Mouse (Mus musculus): ENCODE results near the gene Tle3. TPM values are rescaled to one million over a fixed set of nuclear protein-coding genes. Genes with fewer than 3 reads are reported as not detected.

Gene Tle3
- polyA plus RNA-seq, 2 experiments: 2.9 to 4.6 TPM

DNA sequence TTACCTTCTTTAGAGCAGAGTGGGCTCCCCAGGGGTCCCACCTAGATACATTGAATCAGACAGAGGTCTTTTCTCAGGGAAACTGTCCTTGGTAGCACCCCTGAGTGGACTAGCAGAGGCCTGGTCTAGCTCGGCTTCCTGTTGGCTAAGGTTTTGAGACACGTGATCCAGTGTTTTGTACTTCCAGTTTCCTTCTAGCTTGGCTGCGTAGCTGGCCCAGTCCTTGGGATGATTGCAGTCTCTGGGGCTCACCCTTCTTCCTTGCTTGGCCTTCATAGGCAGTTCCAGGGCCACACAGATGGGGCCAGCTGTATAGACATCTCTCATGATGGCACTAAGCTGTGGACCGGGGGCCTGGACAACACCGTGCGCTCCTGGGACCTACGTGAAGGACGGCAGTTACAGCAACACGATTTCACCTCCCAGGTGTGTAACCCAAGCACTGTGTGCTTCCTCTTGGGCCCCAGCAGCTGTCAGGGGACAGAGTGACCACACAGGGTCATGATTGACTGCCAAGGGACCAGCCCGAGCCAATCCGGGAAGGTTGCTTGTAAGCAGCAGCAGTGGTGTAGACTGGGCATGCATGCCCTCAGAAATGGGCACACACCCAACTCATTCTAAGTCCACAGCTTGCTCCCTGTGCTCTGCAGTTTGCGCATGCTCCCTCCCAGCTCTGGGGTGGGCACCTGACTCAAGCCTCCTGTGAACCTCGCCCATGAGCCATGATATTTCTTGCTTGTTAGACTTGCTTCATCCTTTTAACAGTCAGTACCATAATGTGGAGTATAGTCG is 41.7 kb downstream of the Tle3 start:
- H3K4me3 ChIP-seq (ENCODE audit: insufficient read depth in 1 of 2, low read depth in 2 of 2, low read length in 2 of 2): no peak overlapping the region
- ATAC-seq (ENCODE audit: insufficient read depth) (no peak), DNase-seq (ENCODE audit: low read depth in 3 of 3, low spot score in 3 of 3) (no peak)
- no peaks in the 10 kb centered on the region for H3K9me3 ChIP-seq (ENCODE audit: control insufficient read depth, low read length)
- H3K36me3 ChIP-seq (replicated peaks; ENCODE audit: control insufficient read depth, insufficient read depth, low read depth): peaks cover 4% of the 10 kb centered on the region
- H3K4me2 ChIP-seq (ENCODE audit: low read depth): no peak overlapping the region
- WGBS (ENCODE audit: insufficient replicate concordance): 76% methylated on average over 14 of the region's 14 CpGs
- no peak overlapping the region for H3K9ac ChIP-seq (replicated peaks)
- H3K27me3 ChIP-seq (ENCODE audit: control insufficient read depth, insufficient read depth, low read length): no peaks in the 10 kb centered on the region
- no peaks in the 10 kb centered on the region for H3K4me1 ChIP-seq (replicated peaks; ENCODE audit: control insufficient read depth in 2 of 2, insufficient read depth in 2 of 2, low read length in 1 of 2)
- TF ChIP-seq CTCF (IDR thresholded peaks at IDR 0.05; ENCODE audit: low read depth): no peak
- TF ChIP-seq EP300 (IDR thresholded peaks at IDR 0.05; ENCODE audit: low read depth): no peak
- H3K27ac ChIP-seq: no peak overlapping the region

DNA sequence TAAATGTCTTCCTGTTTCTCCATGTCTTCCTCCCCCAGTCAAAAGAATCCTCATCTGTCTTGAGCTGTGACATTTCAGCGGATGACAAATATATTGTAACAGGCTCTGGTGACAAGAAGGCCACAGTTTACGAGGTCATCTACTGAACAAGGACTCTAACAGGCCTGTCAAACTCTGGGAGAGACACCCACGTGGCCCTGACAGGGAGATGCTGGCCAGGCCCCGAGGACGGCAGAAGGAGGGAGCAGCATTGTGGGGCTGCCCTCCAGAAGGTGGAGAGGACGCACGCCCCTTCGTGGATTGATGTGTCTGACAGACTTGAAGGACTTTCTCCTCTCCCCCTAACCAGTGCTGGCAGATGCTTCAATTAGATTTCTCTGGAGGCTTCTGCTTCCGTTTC is 44.4 kb downstream of the Tle3 start:
- no peak for TF ChIP-seq EP300 (IDR thresholded peaks at IDR 0.05; ENCODE audit: low read depth)
- TF ChIP-seq CTCF (IDR thresholded peaks at IDR 0.05; ENCODE audit: low read depth): no peak
- no peak for ATAC-seq (ENCODE audit: insufficient read depth)
- H3K4me1 ChIP-seq (replicated peaks; ENCODE audit: control insufficient read depth in 2 of 2, insufficient read depth in 2 of 2, low read length in 1 of 2): no peaks in the 10 kb centered on the region
- peaks cover 4% of the 10 kb centered on the region for H3K36me3 ChIP-seq (replicated peaks; ENCODE audit: control insufficient read depth, insufficient read depth, low read depth)
- DNase-seq (ENCODE audit: low read depth in 3 of 3, low spot score in 3 of 3): no peak
- WGBS (ENCODE audit: insufficient replicate concordance): 55% methylated on average over 9 of the region's 9 CpGs
- H3K27me3 ChIP-seq (ENCODE audit: control insufficient read depth, insufficient read depth, low read length): no peaks in the 10 kb centered on the region
- H3K4me2 ChIP-seq (ENCODE audit: low read depth): no peak overlapping the region
- H3K27ac ChIP-seq: no peak overlapping the region
- H3K9me3 ChIP-seq (ENCODE audit: control insufficient read depth, low read length): no peaks in the 10 kb centered on the region
- H3K4me3 ChIP-seq (ENCODE audit: insufficient read depth in 1 of 2, low read depth in 2 of 2, low read length in 2 of 2): no peak overlapping the region
- H3K9ac ChIP-seq (replicated peaks): no peak overlapping the region

DNA sequence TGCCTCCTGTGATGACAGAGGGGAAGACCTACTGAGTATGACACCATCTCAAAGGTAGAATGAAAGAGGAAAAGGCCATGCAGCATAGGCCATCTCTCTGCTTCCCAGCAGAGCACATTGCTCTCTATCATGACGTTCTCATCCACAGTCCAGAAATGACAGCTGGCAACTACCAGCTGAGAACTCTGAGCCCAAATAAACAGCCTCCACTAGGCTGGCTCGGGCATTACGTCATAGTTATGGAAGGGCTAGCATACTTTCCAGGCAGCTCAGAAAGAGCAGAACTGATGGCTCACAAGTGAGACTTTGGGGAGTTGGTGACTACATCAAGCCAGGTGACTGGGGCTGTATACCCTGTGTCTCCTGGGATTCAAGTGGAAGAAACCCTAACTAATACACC is 49.5 kb downstream of the Tle3 start:
- TF ChIP-seq CTCF (IDR thresholded peaks at IDR 0.05; ENCODE audit: low read depth) (no peak), EP300 (IDR thresholded peaks at IDR 0.05; ENCODE audit: low read depth) (no peak)
- Histone ChIP-seq H3K9ac (replicated peaks) (no peak overlapping the region), H3K4me1 (replicated peaks; ENCODE audit: control insufficient read depth in 2 of 2, insufficient read depth in 2 of 2, low read length in 1 of 2) (peaks cover 0 to 2% of the 10 kb centered on the region in 2 experiments; a peak in 1 of 4 replicates), H3K4me3 (ENCODE audit: insufficient read depth in 1 of 2, low read depth in 2 of 2, low read length in 2 of 2) (no peak overlapping the region), H3K27me3 (ENCODE audit: control insufficient read depth, insufficient read depth, low read length) (no peaks in the 10 kb centered on the region), H3K27ac (no peak overlapping the region), H3K9me3 (ENCODE audit: control insufficient read depth, low read length) (no peaks in the 10 kb centered on the region), H3K36me3 (replicated peaks; ENCODE audit: control insufficient read depth, insufficient read depth, low read depth) (no peaks in the 10 kb centered on the region), H3K4me2 (ENCODE audit: low read depth) (no peak overlapping the region)
- ATAC-seq (ENCODE audit: insufficient read depth) (no peak), DNase-seq (ENCODE audit: low read depth in 3 of 3, low spot score in 3 of 3) (no peak)
- WGBS (ENCODE audit: insufficient replicate concordance): 57% methylated on average over 3 of the region's 3 CpGs

DNA sequence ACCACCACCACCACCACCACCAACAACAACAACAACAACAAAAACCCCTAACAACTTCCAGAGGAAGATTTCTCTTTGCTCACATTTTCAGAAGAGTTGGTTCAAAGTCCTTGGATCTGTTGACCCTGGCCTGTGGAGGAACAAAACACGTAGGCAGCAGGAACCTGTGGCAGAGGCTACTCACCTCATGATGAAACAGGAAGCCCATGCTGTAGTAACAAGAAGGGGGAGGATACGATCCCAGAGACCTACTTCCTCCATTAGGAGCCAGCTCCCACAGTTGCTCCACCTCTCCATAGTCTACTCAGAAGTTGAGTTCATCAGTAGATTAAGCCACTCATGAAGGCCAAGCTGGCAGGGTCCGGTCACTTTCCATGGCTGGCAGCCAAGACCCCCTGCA is 52.1 kb downstream of the Tle3 start:
- no peak for TF ChIP-seq EP300 (IDR thresholded peaks at IDR 0.05; ENCODE audit: low read depth)
- no peak for TF ChIP-seq CTCF (IDR thresholded peaks at IDR 0.05; ENCODE audit: low read depth)
- Histone ChIP-seq H3K36me3 (replicated peaks; ENCODE audit: control insufficient read depth, insufficient read depth, low read depth) (no peaks in the 10 kb centered on the region), H3K4me3 (ENCODE audit: insufficient read depth in 1 of 2, low read depth in 2 of 2, low read length in 2 of 2) (no peak overlapping the region), H3K27me3 (ENCODE audit: control insufficient read depth, insufficient read depth, low read length) (no peaks in the 10 kb centered on the region), H3K9me3 (ENCODE audit: control insufficient read depth, low read length) (no peaks in the 10 kb centered on the region), H3K4me1 (replicated peaks; ENCODE audit: control insufficient read depth in 2 of 2, insufficient read depth in 2 of 2, low read length in 1 of 2) (peaks cover 0 to 2% of the 10 kb centered on the region in 2 experiments; a peak in 1 of 4 replicates), H3K9ac (replicated peaks) (no peak overlapping the region), H3K27ac (no peak overlapping the region), H3K4me2 (ENCODE audit: low read depth) (no peak overlapping the region)
- ATAC-seq (ENCODE audit: insufficient read depth) (no peak), DNase-seq (ENCODE audit: low read depth in 3 of 3, low spot score in 3 of 3) (no peak)
- 47% methylated on average over 3 of the region's 3 CpGs for WGBS (ENCODE audit: insufficient replicate concordance)

DNA sequence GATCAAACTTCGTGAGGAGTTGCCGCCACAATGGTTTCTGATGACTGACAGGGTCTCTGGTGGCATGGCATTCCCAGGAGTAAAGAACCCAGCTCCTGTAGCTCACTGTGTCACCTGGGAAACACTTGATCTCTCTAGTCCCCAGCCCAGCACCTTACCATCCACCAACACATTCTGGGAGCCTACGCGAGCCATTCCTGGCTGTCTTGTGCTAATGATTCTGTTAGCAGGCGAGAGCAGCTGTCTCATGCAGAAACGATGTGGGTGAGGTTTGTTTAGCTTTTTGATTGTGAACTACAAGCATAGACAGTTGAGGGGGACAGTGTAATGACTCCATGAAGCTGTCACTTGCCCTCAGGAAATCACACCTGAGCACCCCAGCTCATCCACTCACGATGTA is 54.3 kb downstream of the Tle3 start:
- 59% methylated on average over 7 of the region's 7 CpGs for WGBS (ENCODE audit: insufficient replicate concordance)
- Histone ChIP-seq H3K4me2 (ENCODE audit: low read depth) (no peak overlapping the region), H3K27ac (no peak overlapping the region), H3K4me3 (ENCODE audit: insufficient read depth in 1 of 2, low read depth in 2 of 2, low read length in 2 of 2) (no peak overlapping the region), H3K4me1 (replicated peaks; ENCODE audit: control insufficient read depth in 2 of 2, insufficient read depth in 2 of 2, low read length in 1 of 2) (peaks cover 0 to 2% of the 10 kb centered on the region in 2 experiments; a peak in 1 of 4 replicates), H3K9me3 (ENCODE audit: control insufficient read depth, low read length) (no peaks in the 10 kb centered on the region), H3K9ac (replicated peaks) (no peak overlapping the region), H3K36me3 (replicated peaks; ENCODE audit: control insufficient read depth, insufficient read depth, low read depth) (no peaks in the 10 kb centered on the region), H3K27me3 (ENCODE audit: control insufficient read depth, insufficient read depth, low read length) (no peaks in the 10 kb centered on the region)
- ATAC-seq (ENCODE audit: insufficient read depth): no peak
- DNase-seq (ENCODE audit: low read depth in 3 of 3, low spot score in 3 of 3): no peak
- TF ChIP-seq CTCF (IDR thresholded peaks at IDR 0.05; ENCODE audit: low read depth) (no peak), EP300 (IDR thresholded peaks at IDR 0.05; ENCODE audit: low read depth) (no peak)

Data from liver, embryonic 14.5 days (tissue).